Mouse (Mus musculus) cortical plate, adult 2 months (tissue): ENCODE data around the gene Psmb3. TPM values are rescaled to one million over a fixed set of nuclear protein-coding genes. Genes with fewer than 3 reads are reported as not detected.

Source experiments
- H3K27ac ChIP-seq: fragments of 200-500 bp; 2 replicates; pipeline ENCODE4 v1.5.1; 2012; ENCODE audit warnings: low read length, control low read depth, inconsistent platforms; ENCODE audit not compliant: insufficient read depth
- H3K4me1 ChIP-seq: fragments of 200-500 bp; 2 replicates; pipeline ENCODE4 v1.6.1; 2011; ENCODE audit warnings: low read length; ENCODE audit not compliant: control insufficient read depth, insufficient read depth
- H3K4me3 ChIP-seq: fragments of 200-500 bp; 2 replicates; pipeline ENCODE4 v1.5.1; 2011; ENCODE audit warnings: mild to moderate bottlenecking, low read length, control low read depth; ENCODE audit not compliant: insufficient read depth
- CTCF ChIP-seq: fragments of 200-500 bp; IDR thresholded peaks from 2 replicates; pipeline ENCODE4 v1.5.1; 2011; ENCODE audit warnings: mild to moderate bottlenecking, control low read depth, low read length; ENCODE audit not compliant: insufficient read depth; ENCODE audit errors: extremely low read depth
- POLR2A ChIP-seq: fragments of 200-500 bp; IDR thresholded peaks from 2 replicates; pipeline ENCODE4 v1.6.1; 2011; ENCODE audit warnings: mild to moderate bottlenecking, low read length, control low read depth; ENCODE audit not compliant: insufficient read depth; ENCODE audit errors: extremely low read depth
- polyA plus RNA-seq: library from polyadenylated mRNA; depleted of rRNA; stranded (reverse); fragments of >200 nt; gene quantifications from 2 replicates; pipeline ENCODE4 v1.2.3, GENCODE M21; 2012

Psmb3 gene
- polyA plus RNA-seq, 1 experiment = 249 TPM

DNA sequence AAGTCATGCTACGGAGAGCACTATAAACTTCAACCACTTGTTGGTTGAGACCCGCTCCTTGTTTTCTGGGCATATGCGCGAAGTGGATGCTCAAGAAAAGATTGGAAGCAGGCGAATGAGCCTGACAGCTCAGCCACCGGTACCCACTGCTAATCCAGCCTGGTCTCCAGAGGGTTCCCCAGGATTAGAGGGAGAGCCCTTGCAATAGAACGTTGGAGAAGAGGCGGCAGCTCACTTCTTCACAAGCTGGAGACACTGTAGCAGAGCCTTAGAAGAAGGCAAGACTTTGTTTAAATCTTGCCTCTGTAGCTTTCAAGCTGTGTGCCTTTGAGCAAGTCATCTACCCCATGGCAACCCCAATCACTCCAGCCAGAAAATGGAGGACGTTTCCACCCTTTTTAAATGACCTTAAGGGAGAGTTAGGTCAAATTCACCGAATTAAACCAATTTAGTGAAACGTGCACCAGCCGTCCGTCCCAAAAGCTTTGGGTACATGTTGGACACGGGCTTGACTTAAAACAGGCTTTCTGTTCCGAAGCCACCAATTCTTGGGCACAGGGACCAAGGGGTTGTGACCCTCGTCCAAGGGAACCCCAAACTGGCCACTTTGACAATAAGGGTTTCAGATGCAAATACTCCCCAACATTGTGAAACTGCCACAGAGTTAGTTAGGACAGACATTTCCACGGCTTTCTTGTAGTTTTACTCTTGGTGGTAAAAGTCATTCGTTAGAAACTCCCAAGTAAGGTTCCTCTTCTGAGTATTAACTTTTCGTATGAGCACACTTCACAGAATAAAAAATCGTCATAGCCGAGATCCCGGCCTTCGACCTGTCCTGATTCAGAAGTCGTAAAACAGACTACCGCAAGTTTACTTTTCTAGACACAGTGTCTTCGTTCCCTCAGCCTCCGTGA is 42.2 kb upstream of the Psmb3 start:
- TF ChIP-seq POLR2A (no peak), CTCF (no peak)
- Histone ChIP-seq H3K4me3 (peak overlapping the region; percentile 60), H3K4me1 (peaks cover 8% of the 10 kb centered on the region; the same call in 1 of the 2 replicates), H3K27ac (peak overlapping the region; percentile 43; the same call in 1 of the 2 replicates)

DNA sequence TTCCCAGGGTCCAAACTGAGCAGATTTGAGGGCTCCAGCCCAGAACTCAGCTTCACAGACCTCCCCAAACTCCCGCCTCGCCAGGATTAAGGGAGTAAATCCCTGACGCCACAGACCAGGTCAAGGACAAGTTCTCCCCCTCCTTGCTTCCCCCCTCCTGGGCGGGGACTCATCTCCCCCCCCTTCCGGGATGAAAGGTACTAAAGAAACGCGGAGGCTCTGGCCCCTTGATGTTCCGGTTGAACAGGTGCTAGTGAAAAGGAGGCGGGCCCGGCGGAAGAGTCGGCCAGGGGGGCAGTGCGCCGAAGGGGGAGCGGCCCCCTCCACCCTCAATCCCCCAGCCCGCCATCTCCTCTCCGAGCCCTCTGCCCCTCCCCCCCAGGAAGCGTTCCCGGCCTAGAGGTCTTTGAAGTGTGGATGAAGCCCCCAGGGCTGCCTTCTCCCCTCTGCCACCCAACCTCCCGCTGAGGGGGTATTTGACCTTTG is 41.5 kb upstream of the Psmb3 start:
- peaks cover 8% of the 10 kb centered on the region; the same call in 1 of the 2 replicates for H3K4me1 ChIP-seq
- no peak overlapping the region for H3K27ac ChIP-seq
- H3K4me3 ChIP-seq = no peak overlapping the region
- no peak for TF ChIP-seq CTCF
- no peak for TF ChIP-seq POLR2A

DNA sequence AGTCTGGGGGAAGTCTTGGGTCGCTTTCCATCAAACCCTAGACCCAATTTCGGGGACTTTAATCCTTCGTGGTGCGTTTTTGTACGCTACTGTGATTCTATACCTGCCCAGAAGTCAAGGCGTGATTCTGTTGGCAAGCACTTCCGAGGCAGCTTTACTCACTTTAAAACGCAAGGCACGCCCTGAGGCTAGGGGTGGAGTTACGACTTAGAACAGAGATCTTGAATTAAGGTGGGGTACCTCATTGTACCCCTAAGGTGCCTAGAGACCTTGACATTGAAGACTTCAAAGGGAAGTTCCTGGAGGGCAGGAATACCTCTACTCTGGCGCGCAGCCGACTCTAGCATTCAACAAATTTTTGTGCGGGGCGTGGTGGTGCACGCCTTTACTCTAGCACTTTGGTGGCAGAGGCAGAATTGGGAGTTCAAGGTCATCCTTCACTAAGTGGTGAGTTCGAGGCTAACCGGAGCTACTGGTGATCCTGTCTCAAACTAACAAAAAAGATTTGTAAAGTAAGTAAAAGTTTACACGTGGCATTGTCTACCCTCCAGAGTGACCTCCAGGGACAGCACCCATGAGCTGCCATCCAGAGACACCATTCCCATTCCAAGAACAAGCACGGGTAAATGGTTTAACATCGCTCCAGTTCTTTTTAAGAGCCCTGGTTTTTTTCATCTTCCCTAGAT is 40.8 kb upstream of the Psmb3 start:
- Histone ChIP-seq H3K27ac (no peak overlapping the region; the same call in 1 of the 2 replicates), H3K4me1 (peaks cover 8% of the 10 kb centered on the region; the same call in 1 of the 2 replicates), H3K4me3 (peak overlapping the region; percentile 55)
- TF ChIP-seq CTCF (no peak), POLR2A (no peak)

DNA sequence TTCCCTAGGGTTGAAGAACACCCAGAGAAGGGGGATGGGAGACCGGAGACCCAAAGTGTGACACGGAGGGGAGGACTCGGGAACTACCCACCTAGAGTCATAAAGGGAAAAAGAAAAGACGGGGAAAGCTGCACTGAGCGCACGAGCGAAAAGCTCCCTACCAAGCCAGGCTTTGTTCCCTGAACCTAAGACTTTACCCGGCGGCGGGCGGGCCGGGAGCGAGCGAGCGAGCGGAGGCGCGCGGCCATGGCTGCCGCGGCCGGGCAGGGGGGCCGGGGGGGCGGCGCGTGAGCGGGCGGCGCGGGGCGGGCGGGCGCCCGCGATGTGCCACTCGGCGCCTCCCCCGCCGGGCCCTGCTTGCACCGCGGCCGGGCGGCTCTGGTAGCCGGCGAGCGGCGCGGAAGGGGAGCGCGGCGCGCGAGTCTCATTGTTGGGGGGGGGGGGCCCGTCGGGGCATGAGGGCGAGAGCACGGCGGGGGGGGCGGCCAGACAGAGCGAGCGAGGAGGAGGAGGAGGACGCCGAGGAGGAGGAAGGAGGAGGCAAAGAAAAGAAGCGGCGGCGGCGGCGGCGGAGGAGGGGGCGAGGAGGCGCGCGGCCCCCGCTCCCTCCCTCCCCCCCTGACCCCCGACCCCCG is 40.2 kb upstream of the Psmb3 start, which contains the start of gene Mllt6:
Gene Mllt6 (plus strand): TSS at position 522 of the 635 bp plus-strand sequence.
- Histone ChIP-seq H3K27ac (no peak within 1 kb of the TSS; the same call in 1 of the 2 replicates), H3K4me3 (peak within 1 kb of the TSS; percentile 55), H3K4me1 (peaks cover 8% of the 10 kb centered on the region; the same call in 1 of the 2 replicates)
- TF ChIP-seq CTCF (no peak), POLR2A (no peak)

DNA sequence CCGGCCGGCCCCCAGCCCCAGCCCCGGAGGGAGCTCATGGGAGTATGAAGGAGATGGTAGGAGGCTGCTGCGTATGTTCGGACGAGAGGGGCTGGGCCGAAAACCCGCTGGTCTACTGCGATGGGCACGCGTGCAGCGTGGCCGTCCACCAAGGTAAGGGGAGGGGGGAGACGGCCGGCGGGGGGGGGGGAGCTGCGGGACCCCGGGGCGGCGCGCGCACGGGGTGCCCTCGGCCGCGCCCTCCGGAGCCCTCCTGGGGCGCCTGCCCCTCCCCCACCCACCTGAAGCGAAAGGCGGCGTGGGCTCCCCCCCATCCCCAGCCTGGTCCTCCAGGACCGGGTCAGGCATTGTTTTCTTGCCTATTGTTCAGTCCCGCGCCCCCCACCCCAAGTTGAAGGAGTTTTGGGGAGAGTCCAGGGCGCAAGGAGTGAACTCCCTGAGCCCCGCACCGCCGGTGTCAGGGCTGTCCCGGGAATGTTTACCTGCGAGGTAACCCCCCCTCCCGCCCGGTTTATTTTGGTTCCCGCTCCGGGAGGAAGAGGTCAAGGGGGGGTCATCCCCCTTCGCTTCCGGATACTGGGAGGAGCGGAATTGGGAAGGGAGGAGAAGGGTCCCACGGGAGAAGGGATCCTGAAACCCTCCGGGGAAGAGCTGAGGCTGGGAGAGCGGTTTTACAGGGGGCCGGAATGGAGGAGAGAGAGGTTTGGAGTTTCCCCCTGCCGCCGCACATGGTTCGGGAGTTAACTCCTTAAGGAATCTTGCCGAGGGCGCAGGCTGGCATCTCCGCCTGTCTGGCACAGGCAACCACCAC is 39.5 kb upstream of the Psmb3 start:
- no peak overlapping the region for H3K27ac ChIP-seq
- H3K4me1 ChIP-seq = peaks cover 15% of the 10 kb centered on the region
- peak overlapping the region; percentile 55 for H3K4me3 ChIP-seq
- TF ChIP-seq POLR2A = no peak
- TF ChIP-seq CTCF = no peak

DNA sequence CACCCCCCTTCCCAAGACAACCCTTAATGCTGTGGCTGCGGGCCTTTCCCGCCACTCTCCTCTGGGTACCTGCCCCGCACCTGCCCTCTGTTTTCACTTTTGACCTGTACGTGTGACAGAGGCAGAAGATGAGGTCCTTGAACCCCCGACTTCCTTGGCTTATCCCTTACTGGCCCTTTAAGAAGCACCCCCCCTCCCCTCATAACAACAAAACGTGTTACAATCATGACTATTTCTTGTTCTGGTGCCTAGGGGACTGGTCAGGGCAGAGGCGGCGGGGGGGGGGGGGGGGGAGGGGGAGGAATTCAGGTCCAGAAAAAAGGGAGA is 38.9 kb upstream of the Psmb3 start:
- Histone ChIP-seq H3K4me1 (peaks cover 15% of the 10 kb centered on the region), H3K27ac (no peak overlapping the region), H3K4me3 (peak overlapping the region; percentile 55)
- TF ChIP-seq CTCF (no peak), POLR2A (no peak)

DNA sequence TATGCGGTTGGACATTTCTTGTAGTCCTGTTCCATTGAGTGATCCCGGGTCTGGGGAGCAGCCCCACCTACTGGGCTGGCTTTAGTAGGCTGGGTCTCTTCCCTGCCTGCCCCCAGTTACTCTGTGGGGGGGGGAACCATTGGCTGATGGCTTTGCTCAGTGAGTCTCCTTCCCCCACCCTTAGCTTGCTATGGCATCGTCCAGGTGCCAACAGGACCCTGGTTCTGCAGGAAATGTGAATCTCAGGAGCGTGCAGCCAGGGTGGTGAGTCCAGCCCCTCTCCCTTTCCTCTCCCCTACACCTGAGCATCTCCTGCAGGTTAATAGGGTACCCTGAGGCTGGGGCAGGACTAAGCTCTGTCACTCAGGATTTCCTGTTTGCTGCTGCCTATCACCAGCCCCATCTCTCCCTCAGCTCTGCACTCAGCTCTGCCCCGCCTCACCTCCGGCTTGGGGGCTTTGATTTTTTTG is 38.4 kb upstream of the Psmb3 start:
- H3K27ac ChIP-seq = no peak overlapping the region
- TF ChIP-seq CTCF = no peak
- no peak for TF ChIP-seq POLR2A
- peaks cover 14% of the 10 kb centered on the region for H3K4me1 ChIP-seq
- peak overlapping the region; percentile 55; the same call in 1 of the 2 replicates for H3K4me3 ChIP-seq

DNA sequence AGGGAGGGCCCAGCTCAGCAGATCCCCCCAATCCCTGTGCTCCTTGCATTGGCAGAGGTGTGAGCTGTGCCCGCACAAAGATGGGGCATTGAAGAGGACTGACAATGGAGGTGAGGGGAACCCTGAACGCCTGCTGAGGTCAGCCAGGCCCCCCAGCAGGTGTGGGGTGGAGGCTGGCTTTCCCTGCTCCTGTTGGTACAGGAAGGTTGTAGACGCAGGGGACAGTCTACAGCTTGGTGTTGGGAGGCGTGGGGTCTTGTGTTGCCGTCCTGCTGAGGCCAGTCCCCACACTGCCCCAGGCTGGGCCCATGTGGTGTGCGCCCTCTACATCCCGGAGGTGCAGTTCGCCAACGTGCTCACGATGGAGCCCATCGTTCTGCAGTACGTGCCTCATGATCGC is 37.8 kb upstream of the Psmb3 start:
- H3K4me3 ChIP-seq = no peak overlapping the region
- TF ChIP-seq CTCF = no peak
- no peak for TF ChIP-seq POLR2A
- peaks cover 19% of the 10 kb centered on the region for H3K4me1 ChIP-seq

More for the DNA sequence above, 37.8 kb upstream of the Psmb3 start:
- H3K27ac ChIP-seq = no peak overlapping the region
